In genomic region chr5:143525454-143526225, GRCm38 (mm10) we compare ENCODE assay signal across 8 mouse cellular contexts. TPM values are rescaled to one million over a fixed set of nuclear protein-coding genes. Genes with fewer than 3 reads are reported as not detected.
A peak's percentile ranks its signal among the peaks of the same experiment; 100 is the strongest.
DNase-seq lines count a peak whose midpoint lies in the region; ATAC-seq and TF ChIP-seq lines count a peak whose summit lies in the region.
"Had no signal": no experiment of that assay in that cellular context is flagged by ENCODE, and none has a peak within 500 bp of the region (broad histone marks: within the 10 kb centered on the region; RNA-seq: fewer than 3 reads in every experiment).

No protein-coding gene starts in this region.

- no peak for ATAC-seq in neural tube, embryonic 11.5 days (ENCODE audit: insufficient read depth, low FRiP score, low TSS enrichment)
- ATAC-seq in heart, embryonic 15.5 days (replicated peaks; ENCODE audit: insufficient number of reproducible peaks, insufficient read depth, low FRiP score, low read depth) = no peak
- no peak for ATAC-seq in liver, embryonic 14.5 days (ENCODE audit: insufficient read depth)

- H3K9me3 ChIP-seq in neural tube, embryonic 11.5 days (ENCODE audit: control insufficient read depth, low read length) = no peaks in the 10 kb centered on the region
- no peaks in the 10 kb centered on the region for H3K9me3 ChIP-seq in heart, embryonic 15.5 days (replicated peaks)
- no peaks in the 10 kb centered on the region for H3K9me3 ChIP-seq in liver, embryonic 14.5 days (ENCODE audit: control insufficient read depth, low read length)

- peaks cover 13% of the 10 kb centered on the region for H3K4me1 ChIP-seq in neural tube, embryonic 11.5 days (ENCODE audit: control insufficient read depth, insufficient read depth, low read length)
- peaks cover 43% of the 10 kb centered on the region for H3K4me1 ChIP-seq in heart, embryonic 15.5 days (replicated peaks)
- H3K4me1 ChIP-seq in liver, embryonic 14.5 days (replicated peaks; ENCODE audit: control insufficient read depth in 2 of 2, insufficient read depth in 2 of 2, low read length in 1 of 2) = peaks cover 29 to 48% of the 10 kb centered on the region in 2 experiments

- no peak for DNase-seq in neural tube, embryonic 11.5 days (ENCODE audit: low spot score)
- no peak for DNase-seq in neural tube, embryonic 10.5 days (ENCODE audit: extremely low spot score, low spot score)
- no peak for DNase-seq in liver, embryonic 14.5 days (ENCODE audit: low read depth in 3 of 3, low spot score in 3 of 3)
- DNase-seq in adipocyte (ENCODE audit: low spot score) = no peak
- no peak for DNase-seq in thymus, postnatal 36 days
- DNase-seq in gastrocnemius, postnatal 4 days (ENCODE audit: low spot score in 2 of 2) = no peak
- DNase-seq: adrenal gland, adult 8-10 months had no signal

- no peak overlapping the region for H3K9ac ChIP-seq in neural tube, embryonic 11.5 days (ENCODE audit: low read length)
- H3K9ac ChIP-seq in heart, embryonic 15.5 days = peak overlapping the region; percentile 99
- peak overlapping the region; percentile 99 for H3K9ac ChIP-seq in liver, embryonic 14.5 days (replicated peaks)

- WGBS in neural tube, embryonic 11.5 days = 83% methylated on average over 7 of the region's 7 CpGs
- WGBS in heart, embryonic 15.5 days = 46% methylated on average over 7 of the region's 7 CpGs
- 56% methylated on average over 7 of the region's 7 CpGs for WGBS in liver, embryonic 14.5 days (ENCODE audit: insufficient replicate concordance)

- TF ChIP-seq EP300 in liver, embryonic 14.5 days (IDR thresholded peaks at IDR 0.05; ENCODE audit: low read depth) = no peak

- peak overlapping the region; percentile 98; the same call in 1 of the 2 replicates for H3K4me3 ChIP-seq in neural tube, embryonic 11.5 days (ENCODE audit: low read depth, low read length)
- peak overlapping the region; percentile 91 for H3K4me3 ChIP-seq in heart, embryonic 15.5 days
- H3K4me3 ChIP-seq in liver, embryonic 14.5 days (ENCODE audit: insufficient read depth in 1 of 2, low read depth in 2 of 2, low read length in 2 of 2) = peak overlapping the region; percentile 45 to 96

- H3K36me3 ChIP-seq in neural tube, embryonic 11.5 days (ENCODE audit: control insufficient read depth, insufficient read depth, low read length) = no peaks in the 10 kb centered on the region
- no peaks in the 10 kb centered on the region for H3K36me3 ChIP-seq in heart, embryonic 15.5 days
- H3K36me3 ChIP-seq in liver, embryonic 14.5 days (replicated peaks; ENCODE audit: control insufficient read depth, insufficient read depth, low read depth) = peaks cover 5% of the 10 kb centered on the region

- H3K27me3 ChIP-seq in neural tube, embryonic 11.5 days (ENCODE audit: control insufficient read depth, insufficient read depth, low read length) = no peaks in the 10 kb centered on the region
- no peaks in the 10 kb centered on the region for H3K27me3 ChIP-seq in heart, embryonic 15.5 days
- no peaks in the 10 kb centered on the region for H3K27me3 ChIP-seq in liver, embryonic 14.5 days (ENCODE audit: control insufficient read depth, insufficient read depth, low read length)

- peak overlapping the region; percentile 91 for H3K4me2 ChIP-seq in neural tube, embryonic 11.5 days (ENCODE audit: low read depth)
- peak overlapping the region; percentile 88 for H3K4me2 ChIP-seq in heart, embryonic 15.5 days
- peak overlapping the region; percentile 66 for H3K4me2 ChIP-seq in liver, embryonic 14.5 days (ENCODE audit: low read depth)

- no peak for TF ChIP-seq CTCF in liver, embryonic 14.5 days (IDR thresholded peaks at IDR 0.05; ENCODE audit: low read depth)

- H3K27ac ChIP-seq in neural tube, embryonic 11.5 days (ENCODE audit: low read depth, low read length) = no peak overlapping the region
- H3K27ac ChIP-seq in heart, embryonic 15.5 days = peak overlapping the region; percentile 99
- H3K27ac ChIP-seq in liver, embryonic 14.5 days = peak overlapping the region; percentile 34

RNA-seq across cellular contexts. Expression of gene Rac1, which starts 2.2 kb away (rescaled TPM):
- polyA plus RNA-seq in neural tube, embryonic 11.5 days (2014; fragmentation: Nextera tagmentation; extraction: Ambion mirVana) = 519 and 552 TPM in 2 replicates
- 322 and 367 TPM in 2 replicates for polyA plus RNA-seq in heart, embryonic 15.5 days (2015; fragmentation: Nextera tagmentation; extraction: Ambion mirVana)
- 53.9 and 115 TPM in 2 replicates for polyA plus RNA-seq in liver, embryonic 14.5 days (2012; rRNA removed)
- 146 and 161 TPM in 2 replicates for polyA plus RNA-seq in liver, embryonic 14.5 days (2014; fragmentation: Nextera tagmentation; extraction: Ambion mirVana)
- 100 to 1,000 TPM; 284 to 299 TPM for total RNA-seq in gastrocnemius, postnatal 4 days (2021)
